Mouse (Mus musculus) hindbrain, embryonic 12.5 days (tissue): ENCODE measurements at regions not wholly inside any gene's neighbourhood (a gene's known extent, or its start where the extent isn't known, plus 50 kb on each side); places are given as distances from the start of the nearest gene placed in this dataset.

Experiments
- ATAC-seq: fragments of 200-750 bp; cut with Nextera tagmentation; 2 replicates; pipeline ENCODE4 v1.8.0; 2017; ENCODE audit warnings: moderate TSS enrichment; ENCODE audit not compliant: low FRiP score
- H3K27ac ChIP-seq: fragments of 300-500 bp; sonication (generic); 2 replicates; pipeline ENCODE4 v1.5.1; 2016; ENCODE audit warnings: mild to moderate bottlenecking
- H3K27me3 ChIP-seq: fragments of 300-500 bp; sonication (generic); 2 replicates; pipeline ENCODE4 v1.6.1; 2016; ENCODE audit warnings: mild to moderate bottlenecking
- H3K36me3 ChIP-seq: fragments of 300-500 bp; sonication (generic); 2 replicates; pipeline ENCODE4 v1.6.1; 2016; ENCODE audit warnings: mild to moderate bottlenecking
- H3K4me1 ChIP-seq: fragments of 300-500 bp; sonication (generic); 2 replicates; pipeline ENCODE4 v1.6.1; 2016
- H3K4me2 ChIP-seq: fragments of 300-500 bp; sonication (generic); replicated peaks from 2 replicates; pipeline ENCODE4 v1.6.1; 2016; ENCODE audit warnings: mild to moderate bottlenecking
- H3K4me3 ChIP-seq: fragments of 300-500 bp; sonication (generic); 2 replicates; pipeline ENCODE4 v1.5.1; 2016; ENCODE audit warnings: mild to moderate bottlenecking
- H3K9ac ChIP-seq: fragments of 300-500 bp; sonication (generic); 2 replicates; pipeline ENCODE4 v1.6.1; 2016; ENCODE audit warnings: mild to moderate bottlenecking, moderate library complexity
- H3K9me3 ChIP-seq: fragments of 300-500 bp; sonication (generic); replicated peaks from 2 replicates; pipeline ENCODE4 v1.6.1; 2016; ENCODE audit warnings: mild to moderate bottlenecking
- WGBS: fragments of 180-500 bp; shearing (Covaris S2); methylation state at CpG from one replicate; pipeline ENCODE4 v1.1.7; 2016; 5-methylcytosine and 5-hydroxymethylcytosine counted together

GRCm38 (mm10) chr19:21053597-21054544, 99.9 kb upstream of the Tmc1 start:
- WGBS = 69% methylated on average over 11 of the region's 11 CpGs
- Histone ChIP-seq H3K4me1 (no peaks in the 10 kb centered on the region), H3K9ac (no peak overlapping the region)

GRCm38 (mm10) chr19:21052771-21053170, 98.8 kb upstream of the Tmc1 start:
- Histone ChIP-seq H3K27ac (no peak overlapping the region), H3K4me1 (no peaks in the 10 kb centered on the region), H3K4me2 (no peak overlapping the region), H3K4me3 (no peak overlapping the region), H3K36me3 (no peaks in the 10 kb centered on the region), H3K9ac (no peak overlapping the region), H3K27me3 (no peaks in the 10 kb centered on the region), H3K9me3 (no peaks in the 10 kb centered on the region)
- WGBS = 89% methylated on average over 3 of the region's 3 CpGs
- ATAC-seq = no peak

More at GRCm38 (mm10) chr19:21053597-21054544, 99.9 kb upstream of the Tmc1 start:
- peak; percentile 85 for ATAC-seq
- Histone ChIP-seq H3K4me3 (no peak overlapping the region), H3K36me3 (no peaks in the 10 kb centered on the region), H3K27ac (no peak overlapping the region), H3K4me2 (no peak overlapping the region), H3K27me3 (no peaks in the 10 kb centered on the region), H3K9me3 (no peaks in the 10 kb centered on the region)

DNA sequence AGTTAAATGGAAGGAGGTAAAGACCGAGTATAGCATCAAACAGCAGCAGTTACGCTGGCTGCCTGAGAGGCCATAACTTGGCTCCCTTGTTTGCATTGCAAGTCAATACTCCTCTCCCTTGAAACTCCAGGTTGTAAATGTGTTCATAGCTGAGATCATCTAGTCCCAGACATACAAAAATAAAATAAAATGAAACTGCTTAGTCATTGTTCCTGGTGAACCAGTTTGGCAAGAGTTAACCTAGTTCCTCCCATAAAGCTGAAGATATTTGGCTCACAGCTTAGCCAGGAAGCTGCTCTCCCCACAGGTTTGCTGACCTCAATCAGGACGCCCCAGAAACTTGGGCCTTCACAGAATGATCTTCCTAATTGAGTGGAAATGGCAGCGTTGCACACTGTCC, 97.9 kb upstream of the Tmc1 start:
- H3K4me3 ChIP-seq = no peak overlapping the region
- H3K4me2 ChIP-seq = no peak overlapping the region
- no peaks in the 10 kb centered on the region for H3K36me3 ChIP-seq
- H3K27ac ChIP-seq = no peak overlapping the region
- H3K4me1 ChIP-seq = no peaks in the 10 kb centered on the region
- no peak overlapping the region for H3K9ac ChIP-seq
- no peaks in the 10 kb centered on the region for H3K27me3 ChIP-seq
- ATAC-seq = no peak
- H3K9me3 ChIP-seq = no peaks in the 10 kb centered on the region
- WGBS = 81% methylated on average over 4 of the region's 4 CpGs

GRCm38 (mm10) chr19:21050994-21051721, 97.2 kb upstream of the Tmc1 start:
- Histone ChIP-seq H3K27me3 (no peaks in the 10 kb centered on the region), H3K4me1 (no peaks in the 10 kb centered on the region), H3K4me3 (no peak overlapping the region), H3K4me2 (no peak overlapping the region), H3K9ac (no peak overlapping the region), H3K9me3 (no peaks in the 10 kb centered on the region), H3K27ac (no peak overlapping the region), H3K36me3 (no peaks in the 10 kb centered on the region)
- ATAC-seq = no peak
- 78% methylated on average over 9 of the region's 9 CpGs for WGBS

DNA sequence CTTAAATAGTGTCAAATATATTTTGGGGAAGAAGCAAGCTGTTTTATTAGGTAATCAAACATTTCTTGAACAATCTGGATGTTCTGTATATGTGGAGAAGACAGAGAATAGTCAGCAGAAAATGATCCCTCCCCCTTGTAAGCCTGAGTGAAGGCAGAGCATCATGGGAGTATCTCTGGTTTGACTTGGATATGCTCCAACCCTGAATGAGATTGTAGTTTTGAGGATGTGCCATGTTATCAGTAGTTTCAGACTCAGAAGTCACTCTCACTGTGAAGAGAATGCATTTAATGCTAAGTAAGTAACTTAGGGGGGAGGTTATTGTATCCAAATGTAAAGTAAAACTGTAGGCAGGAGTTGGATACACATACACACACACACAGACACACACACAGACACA, 95.3 kb upstream of the Tmc1 start:
- H3K9me3 ChIP-seq = no peaks in the 10 kb centered on the region
- H3K4me1 ChIP-seq = no peaks in the 10 kb centered on the region
- no peak overlapping the region for H3K4me3 ChIP-seq
- H3K36me3 ChIP-seq = no peaks in the 10 kb centered on the region
- no peak for ATAC-seq
- no peak overlapping the region for H3K4me2 ChIP-seq
- no peaks in the 10 kb centered on the region for H3K27me3 ChIP-seq
- H3K27ac ChIP-seq = no peak overlapping the region
- no peak overlapping the region for H3K9ac ChIP-seq

DNA sequence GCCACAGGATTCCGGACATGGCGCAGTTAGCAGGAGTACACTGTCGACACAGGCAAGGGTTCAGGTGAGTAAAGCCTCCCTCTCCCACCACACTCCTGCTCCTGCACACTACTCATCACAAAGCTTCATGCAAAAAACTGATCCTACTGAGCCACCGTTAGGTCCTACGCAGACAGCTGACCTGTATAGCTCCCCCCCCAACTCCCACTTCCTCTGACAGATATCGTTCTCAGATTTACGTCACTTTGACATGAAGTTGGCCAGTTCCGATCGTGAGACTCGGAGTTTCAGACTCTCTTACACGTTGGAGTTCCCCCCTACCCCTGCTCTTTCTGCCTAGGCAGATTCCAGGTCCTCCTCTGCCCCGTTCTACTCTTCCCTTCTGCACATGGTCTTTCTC, 91.6 kb upstream of the Tmc1 start:
- H3K4me1 ChIP-seq = no peaks in the 10 kb centered on the region
- WGBS = 92% methylated on average over 12 of the region's 12 CpGs
- H3K36me3 ChIP-seq = no peaks in the 10 kb centered on the region
- no peaks in the 10 kb centered on the region for H3K27me3 ChIP-seq
- no peak overlapping the region for H3K4me3 ChIP-seq
- H3K9ac ChIP-seq = no peak overlapping the region
- H3K4me2 ChIP-seq = no peak overlapping the region
- peaks cover 3% of the 10 kb centered on the region for H3K9me3 ChIP-seq
- no peak overlapping the region for H3K27ac ChIP-seq
- no peak for ATAC-seq

DNA sequence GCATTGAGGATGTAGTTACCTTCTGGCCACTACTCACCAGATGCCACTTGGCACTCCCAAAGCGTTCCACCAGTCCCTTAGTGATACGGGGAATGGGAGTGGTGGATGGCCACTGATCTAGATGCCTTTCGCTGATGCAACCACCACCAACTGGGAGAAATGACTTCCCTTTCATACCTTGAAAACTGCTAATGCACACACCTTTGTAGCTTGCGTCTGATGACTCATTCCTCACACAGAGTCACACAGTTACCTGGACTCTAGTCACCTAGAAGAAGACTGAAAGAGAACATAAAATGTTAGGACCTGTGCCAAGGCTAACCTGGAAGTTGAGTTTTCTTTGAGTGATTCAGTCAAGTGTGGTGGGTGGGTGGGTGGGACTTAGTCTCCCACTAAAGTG, 90.0 kb upstream of the Tmc1 start:
- H3K27me3 ChIP-seq = no peaks in the 10 kb centered on the region
- no peak for ATAC-seq
- 92% methylated on average over 4 of the region's 4 CpGs for WGBS
- no peaks in the 10 kb centered on the region for H3K36me3 ChIP-seq
- H3K9ac ChIP-seq = no peak overlapping the region
- no peaks in the 10 kb centered on the region for H3K4me1 ChIP-seq
- no peak overlapping the region for H3K4me3 ChIP-seq
- no peak overlapping the region for H3K4me2 ChIP-seq
- H3K9me3 ChIP-seq = peaks cover 3% of the 10 kb centered on the region
- H3K27ac ChIP-seq = no peak overlapping the region

DNA sequence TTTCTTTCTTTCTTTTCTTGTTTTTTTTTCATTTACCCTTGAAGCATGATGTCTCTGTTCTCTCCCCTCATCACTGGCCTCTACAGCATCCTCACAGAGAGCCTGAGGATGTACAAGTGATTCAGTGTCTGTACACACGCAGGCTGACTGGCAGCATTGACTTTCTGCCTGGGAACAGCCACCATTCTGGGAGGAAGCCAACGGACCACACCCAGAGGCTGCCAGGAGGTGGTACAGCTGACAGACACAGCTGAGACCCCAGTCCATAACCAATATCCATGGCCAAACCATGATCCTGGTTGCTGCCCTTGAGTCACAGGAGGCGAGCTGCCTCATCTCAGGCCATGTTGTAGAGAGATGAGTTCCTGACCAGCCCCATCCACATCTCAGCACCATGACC, 88.5 kb upstream of the Tmc1 start:
- H3K4me3 ChIP-seq = no peak overlapping the region
- no peaks in the 10 kb centered on the region for H3K36me3 ChIP-seq
- H3K27ac ChIP-seq = no peak overlapping the region
- ATAC-seq = no peak
- no peaks in the 10 kb centered on the region for H3K27me3 ChIP-seq
- WGBS = 84% methylated on average over 3 of the region's 3 CpGs
- H3K9ac ChIP-seq = no peak overlapping the region
- peaks cover 3% of the 10 kb centered on the region for H3K9me3 ChIP-seq
- no peaks in the 10 kb centered on the region for H3K4me1 ChIP-seq
- H3K4me2 ChIP-seq = no peak overlapping the region

DNA sequence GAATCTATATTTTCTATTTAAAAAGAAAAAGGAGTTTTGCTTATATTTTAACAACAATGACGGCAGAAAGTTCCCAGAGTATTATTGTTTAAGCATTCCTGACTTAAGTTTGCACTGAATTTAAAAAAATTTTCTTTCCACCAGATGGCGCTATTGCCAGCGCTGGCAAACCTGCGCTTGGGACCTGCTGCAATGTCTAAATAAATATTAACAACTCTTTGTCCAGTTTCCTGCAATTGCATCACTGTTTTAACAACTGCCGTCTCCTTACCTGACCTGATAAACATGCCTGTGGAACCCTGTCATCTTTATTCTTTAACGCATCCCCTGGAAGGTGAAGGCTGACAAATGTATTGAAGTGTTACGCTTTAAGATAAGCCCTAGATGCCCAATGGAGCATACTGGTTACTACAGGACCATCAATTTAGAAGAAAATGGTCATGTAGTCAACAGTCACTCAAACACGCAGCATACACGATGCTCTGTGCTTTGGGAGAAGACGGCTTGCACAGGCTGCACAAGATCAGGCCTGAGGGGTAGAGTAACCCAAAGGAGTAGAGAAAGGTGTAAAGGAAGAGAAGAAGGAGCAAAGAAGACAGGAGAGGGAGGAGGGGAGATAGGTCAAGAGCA, 83.6 kb upstream of the Tmc1 start:
- no peak overlapping the region for H3K4me2 ChIP-seq

GRCm38 (mm10) chr19:21036507-21037425, 82.8 kb upstream of the Tmc1 start:
- no peaks in the 10 kb centered on the region for H3K9me3 ChIP-seq
- H3K4me3 ChIP-seq = no peak overlapping the region
- peak; percentile 83 for ATAC-seq
- H3K27me3 ChIP-seq = no peaks in the 10 kb centered on the region
- H3K36me3 ChIP-seq = no peaks in the 10 kb centered on the region
- no peak overlapping the region; the same call in 1 of the 2 replicates for H3K4me2 ChIP-seq
- H3K4me1 ChIP-seq = peaks cover 11% of the 10 kb centered on the region
- H3K9ac ChIP-seq = no peak overlapping the region
- H3K27ac ChIP-seq = peak overlapping the region; percentile 17; the same call in 1 of the 2 replicates
- 53% methylated on average over 14 of the region's 14 CpGs for WGBS

More for the DNA sequence above, 83.6 kb upstream of the Tmc1 start:
- Histone ChIP-seq H3K27ac (no peak overlapping the region), H3K36me3 (no peaks in the 10 kb centered on the region), H3K4me1 (peaks cover 11% of the 10 kb centered on the region), H3K27me3 (no peaks in the 10 kb centered on the region), H3K4me3 (no peak overlapping the region), H3K9ac (no peak overlapping the region), H3K9me3 (no peaks in the 10 kb centered on the region)
- peak; percentile 69 for ATAC-seq
- WGBS = 49% methylated on average over 10 of the region's 10 CpGs

DNA sequence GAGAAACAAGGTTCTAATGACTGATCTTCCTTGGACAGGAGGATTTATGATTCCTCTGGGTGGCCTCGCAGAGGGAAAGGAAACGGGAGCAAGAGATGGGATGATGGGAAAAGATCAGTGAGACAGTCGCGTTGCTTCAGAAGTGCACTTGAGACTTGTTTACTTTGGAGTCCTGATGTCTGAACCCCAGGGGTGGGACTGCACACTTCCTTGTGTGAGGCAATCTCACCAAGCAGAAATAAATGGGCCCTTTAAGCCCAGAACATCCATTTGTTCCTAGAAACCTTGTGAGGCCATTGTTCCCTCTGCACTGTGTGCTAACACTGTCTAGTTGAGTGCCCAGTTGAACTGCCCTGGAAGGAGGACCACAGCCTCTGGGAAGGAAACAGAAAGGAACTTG, 81.5 kb upstream of the Tmc1 start:
- Histone ChIP-seq H3K9me3 (no peaks in the 10 kb centered on the region), H3K4me3 (no peak overlapping the region), H3K4me1 (peaks cover 11% of the 10 kb centered on the region), H3K36me3 (no peaks in the 10 kb centered on the region), H3K9ac (no peak overlapping the region), H3K27me3 (no peaks in the 10 kb centered on the region), H3K4me2 (no peak overlapping the region), H3K27ac (no peak overlapping the region)
- 89% methylated on average over 4 of the region's 4 CpGs for WGBS
- ATAC-seq = no peak
